Mouse (Mus musculus): ENCODE results near the gene Stxbp4. TPM values are rescaled to one million over a fixed set of nuclear protein-coding genes. Genes with fewer than 3 reads are reported as not detected.

Gene Stxbp4
- polyA plus RNA-seq, 1 experiment from 2014 or later: 1.9 TPM

- Histone ChIP-seq H3K27ac (ENCODE audit: low read depth) (no peak overlapping the region), H3K4me3 (ENCODE audit: low read depth, low read length) (no peak overlapping the region), H3K27me3 (ENCODE audit: insufficient read depth, low read length) (no peaks in the 10 kb centered on the region), H3K4me1 (ENCODE audit: insufficient read depth) (peaks cover 16% of the 10 kb centered on the region), H3K9ac (replicated peaks) (no peak overlapping the region), H3K4me2 (ENCODE audit: low read depth, low read length) (no peak overlapping the region), H3K9me3 (ENCODE audit: low read length) (no peaks in the 10 kb centered on the region), H3K36me3 (replicated peaks; ENCODE audit: insufficient read depth, low read length) (peaks cover 41% of the 10 kb centered on the region)
- no peak for TF ChIP-seq CTCF (IDR thresholded peaks at IDR 0.05; ENCODE audit: low read depth)
- TF ChIP-seq EP300 (IDR thresholded peaks at IDR 0.05; ENCODE audit: low read depth): no peak
- ATAC-seq (no peak), DNase-seq (no peak)
Observed at GRCm38 (mm10) chr11:90681171-90681570, 43.3 kb upstream of the Stxbp4 start.

DNA sequence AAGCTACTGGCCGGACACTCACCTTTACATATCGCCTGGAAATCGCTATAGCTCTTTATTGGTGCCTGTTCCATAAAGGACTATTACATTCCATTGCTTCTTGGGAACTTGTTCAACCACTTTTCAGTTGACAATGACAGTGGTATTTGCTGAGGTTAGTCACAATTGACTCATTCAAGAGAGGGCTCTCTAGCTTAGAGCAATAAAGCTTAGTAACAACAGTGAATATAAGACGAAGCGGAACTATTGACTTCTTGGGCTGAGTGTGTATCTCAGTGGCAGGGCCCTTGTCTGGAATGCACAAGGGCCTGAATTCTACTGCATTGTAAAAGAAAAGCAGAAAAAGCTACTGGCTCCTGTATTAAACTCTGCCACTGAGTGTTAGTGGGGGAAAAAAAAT is 40.7 kb upstream of the Stxbp4 start:
- H3K4me1 ChIP-seq (ENCODE audit: insufficient read depth): peaks cover 16% of the 10 kb centered on the region
- no peak for TF ChIP-seq CTCF (IDR thresholded peaks at IDR 0.05; ENCODE audit: low read depth)
- TF ChIP-seq EP300 (IDR thresholded peaks at IDR 0.05; ENCODE audit: low read depth): no peak
- ATAC-seq: no peak
- no peak overlapping the region for H3K27ac ChIP-seq (ENCODE audit: low read depth)
- no peak overlapping the region for H3K9ac ChIP-seq (replicated peaks)
- DNase-seq: no peak
- peak overlapping the region; percentile 65 for H3K4me2 ChIP-seq (ENCODE audit: low read depth, low read length)
- 0 out of 2 replicates have a peak overlapping the region, but pooled peaks have one; percentile 46 for H3K4me3 ChIP-seq (ENCODE audit: low read depth, low read length)
- WGBS (ENCODE audit: insufficient replicate concordance): 91% methylated on average over 5 of the region's 5 CpGs
- H3K27me3 ChIP-seq (ENCODE audit: insufficient read depth, low read length): no peaks in the 10 kb centered on the region
- no peaks in the 10 kb centered on the region for H3K9me3 ChIP-seq (ENCODE audit: low read length)
- H3K36me3 ChIP-seq (replicated peaks; ENCODE audit: insufficient read depth, low read length): peaks cover 43% of the 10 kb centered on the region

DNA sequence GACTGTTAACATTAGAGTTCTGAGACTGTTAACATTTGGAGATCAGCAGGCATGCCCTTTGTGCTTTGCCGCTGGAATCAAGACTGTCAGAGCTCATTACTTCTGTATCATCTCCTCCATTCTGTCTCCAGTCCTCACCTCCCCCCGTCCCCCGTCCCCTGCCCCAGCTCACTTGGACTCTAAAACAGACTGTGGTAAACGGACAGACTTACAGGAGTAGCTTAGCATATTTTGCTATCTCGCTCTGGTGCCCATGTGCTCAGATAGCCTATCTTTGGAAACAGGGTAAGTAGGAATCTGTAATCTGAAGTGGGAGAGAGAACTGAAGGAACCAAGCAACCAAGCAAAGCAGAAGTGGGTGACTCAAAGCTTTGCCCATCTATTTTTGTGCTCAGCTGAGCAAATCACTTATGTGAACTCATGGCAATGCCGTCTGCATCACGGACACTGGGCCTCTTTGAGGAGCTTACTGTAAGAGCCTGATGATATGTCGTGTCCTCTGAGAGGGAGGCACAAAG is 39.9 kb upstream of the Stxbp4 start:
- H3K4me3 ChIP-seq (ENCODE audit: low read depth, low read length): peak overlapping the region; percentile 46
- no peak for TF ChIP-seq EP300 (IDR thresholded peaks at IDR 0.05; ENCODE audit: low read depth)
- peaks cover 16% of the 10 kb centered on the region for H3K4me1 ChIP-seq (ENCODE audit: insufficient read depth)
- no peaks in the 10 kb centered on the region for H3K9me3 ChIP-seq (ENCODE audit: low read length)
- H3K27me3 ChIP-seq (ENCODE audit: insufficient read depth, low read length): no peaks in the 10 kb centered on the region
- H3K36me3 ChIP-seq (replicated peaks; ENCODE audit: insufficient read depth, low read length): peaks cover 44% of the 10 kb centered on the region
- H3K4me2 ChIP-seq (ENCODE audit: low read depth, low read length): peak overlapping the region; percentile 65
- H3K9ac ChIP-seq (replicated peaks): 0 out of 2 replicates have a peak overlapping the region, but pooled peaks have one; percentile 18
- ATAC-seq (no peak), DNase-seq (no peak)
- 73% methylated on average over 8 of the region's 8 CpGs for WGBS (ENCODE audit: insufficient replicate concordance)
- H3K27ac ChIP-seq (ENCODE audit: low read depth): no peak overlapping the region

- ATAC-seq: no peak
- Histone ChIP-seq H3K4me3 (ENCODE audit: low read depth, low read length) (peak overlapping the region; percentile 46), H3K27ac (ENCODE audit: low read depth) (peak overlapping the region; percentile 82; the same call in 1 of the 2 replicates), H3K4me2 (ENCODE audit: low read depth, low read length) (peak overlapping the region; percentile 65), H3K27me3 (ENCODE audit: insufficient read depth, low read length) (no peaks in the 10 kb centered on the region), H3K4me1 (ENCODE audit: insufficient read depth) (peaks cover 16% of the 10 kb centered on the region), H3K9ac (replicated peaks) (peak overlapping the region; percentile 64), H3K9me3 (ENCODE audit: low read length) (no peaks in the 10 kb centered on the region), H3K36me3 (replicated peaks; ENCODE audit: insufficient read depth, low read length) (peaks cover 44% of the 10 kb centered on the region)
- no peak for DNase-seq
- TF ChIP-seq EP300 (IDR thresholded peaks at IDR 0.05; ENCODE audit: low read depth) (no peak), CTCF (IDR thresholded peaks at IDR 0.05; ENCODE audit: low read depth) (no peak)
- WGBS (ENCODE audit: insufficient replicate concordance): 86% methylated on average over 7 of the region's 7 CpGs
Observed at GRCm38 (mm10) chr11:90677027-90677426, 39.1 kb upstream of the Stxbp4 start.

- H3K4me2 ChIP-seq (ENCODE audit: low read depth, low read length): peak overlapping the region; percentile 65
- TF ChIP-seq EP300 (IDR thresholded peaks at IDR 0.05; ENCODE audit: low read depth) (peak; percentile 98), CTCF (IDR thresholded peaks at IDR 0.05; ENCODE audit: low read depth) (no peak)
- peaks cover 16% of the 10 kb centered on the region for H3K4me1 ChIP-seq (ENCODE audit: insufficient read depth)
- ATAC-seq (peak; percentile 98), DNase-seq (no peak)
- 31% methylated on average over 5 of the region's 5 CpGs for WGBS (ENCODE audit: insufficient replicate concordance)
- peaks cover 42% of the 10 kb centered on the region for H3K36me3 ChIP-seq (replicated peaks; ENCODE audit: insufficient read depth, low read length)
- H3K27ac ChIP-seq (ENCODE audit: low read depth): peak overlapping the region; percentile 82
- peak overlapping the region; percentile 64 for H3K9ac ChIP-seq (replicated peaks)
- H3K9me3 ChIP-seq (ENCODE audit: low read length): no peaks in the 10 kb centered on the region
- H3K4me3 ChIP-seq (ENCODE audit: low read depth, low read length): peak overlapping the region; percentile 46
- no peaks in the 10 kb centered on the region for H3K27me3 ChIP-seq (ENCODE audit: insufficient read depth, low read length)
Observed at GRCm38 (mm10) chr11:90675479-90676110, 37.7 kb upstream of the Stxbp4 start.

DNA sequence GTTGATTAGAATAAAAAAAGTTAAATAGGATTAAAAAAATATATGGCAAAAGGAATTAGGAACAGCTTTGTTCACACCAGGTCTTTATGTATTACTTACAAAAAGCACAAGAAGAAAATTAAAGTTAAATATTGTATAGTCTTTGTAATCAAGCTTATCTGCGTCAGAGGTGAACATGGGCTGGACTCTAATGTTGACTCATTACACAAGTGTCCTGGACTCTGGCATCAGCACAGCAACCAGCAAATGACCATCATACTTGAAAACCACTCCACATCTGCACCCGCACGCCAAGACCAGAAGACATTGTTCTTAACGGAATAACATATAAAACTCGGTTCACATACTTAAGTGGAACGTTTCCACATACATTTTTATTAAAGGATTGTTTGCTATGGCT is 29.4 kb upstream of the Stxbp4 start:
- Histone ChIP-seq H3K27me3 (ENCODE audit: insufficient read depth, low read length) (no peaks in the 10 kb centered on the region), H3K4me1 (ENCODE audit: insufficient read depth) (peaks cover 44% of the 10 kb centered on the region), H3K9ac (replicated peaks) (no peak overlapping the region), H3K27ac (ENCODE audit: low read depth) (peak overlapping the region; percentile 91), H3K36me3 (replicated peaks; ENCODE audit: insufficient read depth, low read length) (peaks cover 17% of the 10 kb centered on the region), H3K4me2 (ENCODE audit: low read depth, low read length) (no peak overlapping the region), H3K9me3 (ENCODE audit: low read length) (no peaks in the 10 kb centered on the region), H3K4me3 (ENCODE audit: low read depth, low read length) (no peak overlapping the region)
- TF ChIP-seq EP300 (IDR thresholded peaks at IDR 0.05; ENCODE audit: low read depth): no peak
- TF ChIP-seq CTCF (IDR thresholded peaks at IDR 0.05; ENCODE audit: low read depth): no peak
- DNase-seq: peak; percentile 35
- ATAC-seq: peak; percentile 63
- WGBS (ENCODE audit: insufficient replicate concordance): 75% methylated on average over 6 of the region's 6 CpGs

Data from liver, postnatal 0 days (tissue).